Mouse (Mus musculus): ENCODE data around the gene Olfr902.
"Not testable (repeated sequence)": the region's sequence is repeated elsewhere in the genome, so short reads cannot be mapped to it uniquely, and the experiment has no call there.

Gene Olfr902

DNA sequence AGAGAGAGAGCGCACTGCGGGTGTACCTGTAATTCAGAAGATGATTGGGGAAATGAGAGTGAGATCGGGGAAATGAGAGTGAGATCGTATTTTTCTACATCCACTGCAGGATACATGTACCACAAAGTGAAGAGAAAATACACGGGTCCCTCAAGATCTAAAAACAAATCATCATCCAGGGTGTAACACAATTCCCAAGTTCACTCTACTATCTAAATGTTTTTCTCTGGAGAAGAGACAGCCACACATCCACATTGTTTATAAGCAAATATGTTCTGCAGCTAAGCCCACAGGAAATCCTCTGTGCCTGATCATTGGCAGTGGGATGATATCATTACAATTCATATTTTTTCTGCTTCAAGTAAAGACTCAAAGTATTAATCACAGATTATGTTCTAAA is at the start of gene Olfr902:
TSS of gene Olfr902 (plus strand) at position 301 of the 400 bp plus-strand sequence.
- DNase-seq (ENCODE audit: low spot score in 2 of 2), result no peak

DNA sequence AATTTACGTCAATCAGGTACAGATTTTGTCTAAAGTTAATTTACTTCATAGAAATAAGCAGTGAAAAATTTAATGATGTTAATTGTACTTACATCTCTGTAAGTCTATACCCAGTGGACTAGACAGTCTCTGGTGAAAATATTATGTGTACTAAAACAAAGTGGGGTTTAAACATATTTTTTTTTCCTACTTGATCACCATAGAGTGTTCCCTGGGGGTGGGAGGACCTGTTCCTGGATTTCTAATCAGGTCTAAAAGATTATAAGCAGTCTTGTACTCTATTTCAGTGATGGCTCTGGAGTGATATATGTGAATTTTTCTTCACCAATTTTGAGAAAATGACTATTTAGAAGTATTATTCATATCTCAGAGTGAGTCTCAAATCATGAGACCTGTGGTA is 46.1 kb upstream of the Olfr902 start, which contains the start of gene Olfr147:
TSS of gene Olfr147 (plus strand) at position 301 of the 400 bp plus-strand sequence.
- no peak for DNase-seq (ENCODE audit: low spot score in 2 of 2)

DNA sequence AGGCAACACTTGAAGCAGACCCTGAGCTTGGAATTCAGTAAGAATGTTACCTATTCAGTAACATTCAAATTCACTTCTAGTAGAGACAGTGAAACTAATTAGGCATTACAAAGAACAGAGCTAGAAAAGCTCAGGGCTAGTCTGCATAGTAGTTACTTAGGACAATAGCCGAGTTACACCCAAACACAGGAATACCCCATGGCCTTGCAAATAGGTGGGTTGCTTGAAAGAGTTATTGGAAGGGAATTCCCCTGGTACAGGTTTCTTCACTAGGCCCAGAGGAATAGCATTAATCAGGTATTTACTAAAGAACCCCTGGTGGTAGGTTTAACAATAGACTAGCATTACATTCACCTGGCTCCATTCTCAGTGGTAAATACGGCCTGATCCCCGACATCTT is 40.0 kb upstream of the Olfr902 start:
- not testable (repeated sequence) for DNase-seq (ENCODE audit: low spot score in 2 of 2)

DNA sequence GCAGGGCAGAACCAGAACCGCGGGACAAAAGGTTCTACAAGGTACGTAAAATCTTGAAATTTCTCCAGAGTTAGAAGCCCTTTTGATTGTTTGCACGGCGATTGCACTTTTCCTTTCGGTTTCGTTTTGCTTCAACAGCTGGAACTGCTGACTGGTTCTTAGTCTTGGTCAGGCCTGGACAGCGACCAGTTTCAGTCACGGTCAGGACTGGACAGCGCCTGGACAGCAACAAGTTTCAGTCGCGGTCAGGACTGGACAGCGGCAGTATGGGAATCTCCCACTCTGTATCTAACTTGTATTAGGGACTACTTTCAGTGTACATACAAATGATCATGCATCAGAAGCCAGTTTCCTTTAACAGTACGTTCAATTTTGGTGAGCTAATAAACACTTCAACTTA is 34.0 kb upstream of the Olfr902 start:
- DNase-seq (ENCODE audit: low spot score in 2 of 2), result not testable (repeated sequence)

DNA sequence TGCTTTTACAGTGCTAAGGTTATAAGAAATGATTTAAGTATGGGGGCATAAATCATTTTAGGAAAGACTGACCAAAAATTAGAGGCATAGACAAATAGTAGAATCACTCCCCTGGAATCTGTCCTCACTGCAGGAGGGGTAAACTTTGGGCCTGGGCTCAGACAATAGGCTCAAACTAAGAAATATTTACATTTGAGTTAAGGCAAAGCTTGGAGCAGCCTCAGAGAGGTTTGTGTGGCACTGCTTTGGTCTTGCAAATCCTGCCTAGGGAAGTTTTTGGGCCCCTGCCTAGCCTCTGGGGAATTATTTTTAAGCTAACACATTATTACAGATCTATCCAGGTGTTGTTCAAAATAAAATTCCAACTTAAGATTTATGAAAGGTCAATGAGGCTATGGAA is 23.7 kb upstream of the Olfr902 start:
- DNase-seq (ENCODE audit: low spot score in 2 of 2), result no peak

DNA sequence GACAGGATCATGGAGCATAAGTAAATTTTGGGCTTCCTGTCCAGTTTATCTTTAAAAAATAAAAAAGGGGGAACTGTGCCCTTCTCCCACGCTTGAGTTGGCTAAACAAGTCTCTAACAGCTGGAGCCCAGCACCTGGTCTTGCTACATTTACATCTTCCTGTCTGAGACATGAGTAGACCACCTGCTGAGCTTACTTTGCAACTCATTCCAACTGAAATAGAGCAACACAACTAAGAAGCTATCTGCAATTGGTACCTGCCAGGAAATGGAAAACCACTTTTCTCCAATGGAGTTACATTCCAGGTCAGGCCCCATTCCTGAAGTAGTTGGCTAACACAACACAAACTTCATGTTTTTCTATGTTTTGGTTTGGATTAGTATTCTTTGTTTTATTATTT is 20.4 kb upstream of the Olfr902 start:
- DNase-seq (ENCODE audit: low spot score in 2 of 2), result no peak

DNA sequence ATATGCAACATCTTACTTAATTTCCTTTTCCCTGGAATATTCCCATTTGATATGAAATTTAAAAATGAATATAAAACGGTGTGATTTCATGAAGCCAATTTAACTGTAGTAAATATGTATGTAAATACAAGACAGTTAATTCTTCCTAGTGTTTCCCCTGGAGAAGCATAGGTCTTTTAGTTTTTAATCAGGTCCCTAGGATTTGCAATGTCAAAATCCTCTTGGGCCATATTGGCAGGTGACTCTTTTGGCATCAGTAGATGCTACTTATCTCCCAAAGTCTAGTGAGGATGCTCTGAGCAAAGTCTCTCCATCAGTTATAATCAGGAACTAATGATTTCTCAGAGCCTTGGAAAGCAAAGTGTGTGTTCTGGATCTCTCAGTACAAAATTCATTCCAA is 18.3 kb upstream of the Olfr902 start, which contains the start of gene Olfr901:
TSS of gene Olfr901 (plus strand) at position 301 of the 400 bp plus-strand sequence.
- DNase-seq (ENCODE audit: low spot score in 2 of 2), result no peak

DNA sequence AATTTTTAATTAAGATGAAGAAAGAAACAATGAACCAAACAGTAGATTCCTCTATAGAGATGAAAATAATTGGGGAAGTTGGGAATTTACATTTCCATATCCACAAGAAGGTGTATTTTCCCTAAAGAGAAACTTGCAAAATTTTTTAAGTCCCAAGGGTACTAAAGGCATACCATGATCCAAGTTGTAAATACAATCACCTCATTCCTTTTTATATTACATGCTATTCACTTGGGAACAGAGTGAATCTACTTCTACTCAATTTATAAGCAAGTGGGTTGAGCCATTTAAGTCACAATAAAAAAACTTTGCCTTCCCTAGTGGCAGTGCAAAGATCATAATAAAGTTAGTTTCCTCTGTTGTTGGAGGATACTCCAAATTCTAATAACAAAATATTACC is 15.4 kb downstream of the Olfr902 start, which contains the start of gene Olfr904:
TSS of gene Olfr904 (plus strand) at position 301 of the 400 bp plus-strand sequence.
- no peak for DNase-seq (ENCODE audit: low spot score in 2 of 2)

DNA sequence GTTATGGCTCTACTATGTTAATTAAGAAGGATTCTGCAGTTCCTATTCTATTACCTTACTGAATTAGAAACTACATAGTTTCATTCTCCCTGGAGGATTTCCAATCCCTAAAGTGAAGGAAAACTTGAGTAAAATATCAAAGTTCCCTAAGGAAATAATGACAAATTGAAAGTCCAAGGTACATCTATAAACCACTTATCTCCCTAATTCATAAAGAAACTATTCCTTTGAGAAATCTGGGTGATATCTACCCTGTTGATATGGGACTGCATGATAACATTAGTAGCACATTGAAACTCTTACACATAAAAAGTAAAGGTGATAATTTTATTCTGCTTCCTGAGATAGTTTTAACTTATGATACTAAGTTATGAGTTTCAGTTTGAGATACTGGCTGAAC is 23.4 kb downstream of the Olfr902 start, which contains the start of gene Olfr905:
TSS of gene Olfr905 (plus strand) at position 301 of the 400 bp plus-strand sequence.
- DNase-seq (ENCODE audit: low spot score in 2 of 2), result no peak

DNA sequence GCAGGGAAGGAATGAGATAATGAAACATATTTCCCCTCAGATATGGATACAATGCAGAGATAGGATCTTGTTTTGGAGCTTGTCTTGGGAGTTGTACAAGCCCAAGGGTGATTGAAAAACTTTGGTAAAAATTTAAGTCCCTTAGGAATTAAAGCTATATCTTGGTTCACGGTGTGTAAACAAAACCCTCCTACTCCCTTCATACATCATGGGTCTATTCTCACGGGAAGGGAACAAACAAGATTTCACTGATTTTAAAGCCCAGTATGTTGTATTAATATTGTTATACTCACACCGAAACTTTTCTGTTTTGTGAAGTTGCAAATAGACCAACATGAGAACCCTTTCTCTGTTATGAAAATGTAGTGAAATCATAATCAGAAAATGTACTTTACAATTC is 39.3 kb downstream of the Olfr902 start, which contains the start of gene Olfr906:
TSS of gene Olfr906 (plus strand) at position 301 of the 400 bp plus-strand sequence.
- no peak for DNase-seq (ENCODE audit: low spot score in 2 of 2)

DNA sequence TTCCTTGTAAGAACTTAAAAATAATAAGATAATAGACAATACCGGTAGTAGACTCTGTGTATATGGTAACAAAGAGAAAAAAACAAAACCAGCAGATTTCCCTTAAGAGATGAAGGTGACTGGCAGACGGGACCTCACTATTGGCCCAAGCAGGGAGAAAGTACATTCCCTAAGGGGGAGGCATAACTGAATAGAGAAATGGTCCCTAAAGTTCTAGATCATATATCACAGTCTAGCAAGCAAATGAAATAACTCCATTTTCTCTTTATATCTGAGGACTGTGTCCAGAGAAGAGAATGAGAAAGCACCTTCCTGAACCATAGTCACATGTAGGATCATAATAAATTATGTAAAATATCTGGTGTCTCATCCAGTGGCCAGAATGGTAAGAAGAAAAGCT is 48.0 kb downstream of the Olfr902 start, which contains the start of gene Olfr907:
TSS of gene Olfr907 (plus strand) at position 301 of the 400 bp plus-strand sequence.
- no peak for DNase-seq (ENCODE audit: low spot score in 2 of 2)
